13 mouse cellular contexts compared by ENCODE assay signal in genomic region chr5:139316982-139317675, GRCm38 (mm10). TPM values are rescaled to one million over a fixed set of nuclear protein-coding genes. Genes with fewer than 3 reads are reported as not detected.
DNase-seq lines count a peak whose midpoint lies in the region; ATAC-seq and TF ChIP-seq lines count a peak whose summit lies in the region.
"Had no signal": no experiment of that assay in that cellular context is flagged by ENCODE, and none has a peak within 500 bp of the region (broad histone marks: within the 10 kb centered on the region; RNA-seq: fewer than 3 reads in every experiment).

No protein-coding gene starts in this region.

- peak; percentile 40; the same call in 1 of the 2 replicates for ATAC-seq in lung, embryonic 15.5 days (ENCODE audit: borderline replicate concordance, extremely low read depth, low FRiP score, low TSS enrichment)
- peak; percentile 96 for ATAC-seq in kidney, postnatal 0 days (replicated peaks; ENCODE audit: low FRiP score, low read depth)
- peak; percentile 68 for ATAC-seq in lung, embryonic 16.5 days (ENCODE audit: low read depth)

- 67% methylated on average over 6 of the region's 6 CpGs for WGBS in lung, embryonic 15.5 days
- 61% methylated on average over 6 of the region's 6 CpGs for WGBS in lung, adult 2 months
- 53% methylated on average over 6 of the region's 6 CpGs for WGBS in kidney, postnatal 0 days
- WGBS in lung, embryonic 16.5 days: 47% methylated on average over 6 of the region's 6 CpGs

- no peak overlapping the region for H3K4me3 ChIP-seq in lung, embryonic 15.5 days
- no peak overlapping the region for H3K4me3 ChIP-seq in lung, adult 2 months (replicated peaks; ENCODE audit: extremely low read depth, low read depth, low read length)
- H3K4me3 ChIP-seq in kidney, postnatal 0 days (replicated peaks; ENCODE audit: low read depth, low read length): no peak overlapping the region
- H3K4me3 ChIP-seq in lung, embryonic 16.5 days (ENCODE audit: low read length): no peak overlapping the region

- H3K4me1 ChIP-seq in lung, embryonic 15.5 days: no peaks in the 10 kb centered on the region
- no peaks in the 10 kb centered on the region for H3K4me1 ChIP-seq in lung, adult 2 months (ENCODE audit: control insufficient read depth, insufficient read depth, low read length)
- 0 out of 2 replicates have a peak, but pooled peaks cover 6% of the 10 kb centered on the region for H3K4me1 ChIP-seq in kidney, postnatal 0 days (replicated peaks; ENCODE audit: insufficient read depth, low read length)
- no peaks in the 10 kb centered on the region for H3K4me1 ChIP-seq in lung, embryonic 16.5 days (replicated peaks; ENCODE audit: control insufficient read depth, insufficient read depth, low read length)

- no peaks in the 10 kb centered on the region for H3K36me3 ChIP-seq in lung, embryonic 15.5 days
- H3K36me3 ChIP-seq in kidney, postnatal 0 days (ENCODE audit: insufficient read depth, low read length): no peaks in the 10 kb centered on the region
- H3K36me3 ChIP-seq in lung, embryonic 16.5 days (ENCODE audit: control insufficient read depth, insufficient read depth, low read length): no peaks in the 10 kb centered on the region

- H3K27ac ChIP-seq in lung, embryonic 15.5 days: no peak overlapping the region
- H3K27ac ChIP-seq in kidney, postnatal 0 days: peak overlapping the region; percentile 85
- no peak overlapping the region for H3K27ac ChIP-seq in lung, embryonic 16.5 days (ENCODE audit: low read length)

- no peaks in the 10 kb centered on the region for H3K9me3 ChIP-seq in lung, embryonic 15.5 days
- H3K9me3 ChIP-seq in kidney, postnatal 0 days (replicated peaks; ENCODE audit: low read length): no peaks in the 10 kb centered on the region
- no peaks in the 10 kb centered on the region for H3K9me3 ChIP-seq in lung, embryonic 16.5 days (ENCODE audit: control insufficient read depth, low read length)

- no peak for TF ChIP-seq CTCF in lung, adult 2 months (IDR thresholded peaks at IDR 0.05; ENCODE audit: insufficient read depth, low read length)
- TF ChIP-seq CTCF in kidney, postnatal 0 days (IDR thresholded peaks at IDR 0.05; ENCODE audit: low read depth): no peak

- H3K27me3 ChIP-seq in lung, embryonic 15.5 days: no peaks in the 10 kb centered on the region
- no peaks in the 10 kb centered on the region for H3K27me3 ChIP-seq in kidney, postnatal 0 days (ENCODE audit: insufficient read depth, low read length)
- H3K27me3 ChIP-seq in lung, embryonic 16.5 days (ENCODE audit: control insufficient read depth, insufficient read depth, low read depth, low read length): no peaks in the 10 kb centered on the region
- H3K27me3 ChIP-seq: CH12.LX had no signal

- no peak overlapping the region for H3K9ac ChIP-seq in lung, embryonic 15.5 days
- H3K9ac ChIP-seq in kidney, postnatal 0 days (ENCODE audit: low read depth, low read length): no peak overlapping the region
- H3K9ac ChIP-seq in lung, embryonic 16.5 days (ENCODE audit: low read length): no peak overlapping the region
- H3K9ac ChIP-seq: lung, embryonic 14.5 days had no signal

- no peak for TF ChIP-seq POLR2A in lung, adult 2 months (IDR thresholded peaks at IDR 0.05; ENCODE audit: borderline replicate concordance, extremely low read depth, low read depth, low read length)

- no peak overlapping the region for H3K4me2 ChIP-seq in lung, embryonic 15.5 days
- H3K4me2 ChIP-seq in kidney, postnatal 0 days (ENCODE audit: low read length): no peak overlapping the region
- H3K4me2 ChIP-seq in lung, embryonic 16.5 days (ENCODE audit: low read depth, low read length): no peak overlapping the region
- H3K4me2 ChIP-seq: lung, embryonic 14.5 days had no signal

- DNase-seq in lung, adult 2 months: no peak
- DNase-seq in kidney, postnatal 0 days (ENCODE audit: low spot score): peak; percentile 60
- DNase-seq in yolk sac, embryonic 10.5 days (ENCODE audit: low spot score): peak; percentile 92
- DNase-seq in testis, postnatal 14 days (ENCODE audit: low spot score): no peak
- no peak for DNase-seq in thymus, adult 18-20 months
- DNase-seq in adrenal gland, postnatal 36 days: no peak
- DNase-seq: lung, embryonic 14.5 days had no signal

RNA-seq across cellular contexts. Expression of gene Adap1, which starts 8.3 kb away (rescaled TPM):
- polyA plus RNA-seq in lung, embryonic 15.5 days (2015; fragmentation: Nextera tagmentation; extraction: Ambion mirVana): 5.8 and 6.2 TPM in 2 replicates
- 12.1 and 13.8 TPM in 2 replicates for polyA plus RNA-seq in lung, adult 2 months (2012; rRNA removed)
- polyA plus RNA-seq in kidney, postnatal 0 days (2015; fragmentation: Nextera tagmentation; extraction: Ambion mirVana): 6.5 and 6.9 TPM in 2 replicates
- 1.7 and 1.9 TPM in 2 replicates for polyA plus RNA-seq in lung, embryonic 16.5 days (2015; fragmentation: Nextera tagmentation; extraction: Ambion mirVana)
- total RNA-seq in adrenal gland, postnatal 36 days (2021): 1 to 10 TPM; 5.0 to 8.5 TPM

RNA-seq across cellular contexts. Expression of gene Cox19, which starts 34.1 kb away (rescaled TPM):
- polyA plus RNA-seq in lung, embryonic 15.5 days (2015; fragmentation: Nextera tagmentation; extraction: Ambion mirVana): 89.6 and 92.9 TPM in 2 replicates
- polyA plus RNA-seq in lung, adult 2 months (2012; rRNA removed): 51.7 and 61.9 TPM in 2 replicates
- 116 TPM in 2 replicates for polyA plus RNA-seq in kidney, postnatal 0 days (2015; fragmentation: Nextera tagmentation; extraction: Ambion mirVana)
- polyA plus RNA-seq in lung, embryonic 16.5 days (2015; fragmentation: Nextera tagmentation; extraction: Ambion mirVana): 79.8 and 94.4 TPM in 2 replicates
- 10 to 100 TPM; 71.0 to 87.5 TPM for total RNA-seq in adrenal gland, postnatal 36 days (2021)

RNA-seq across cellular contexts. Expression of gene Cyp2w1, which starts 35.3 kb away (rescaled TPM):
- 0.10 TPM in 1 of 2 replicates, not detected in the other for polyA plus RNA-seq in lung, embryonic 15.5 days (2015; fragmentation: Nextera tagmentation; extraction: Ambion mirVana)
- 0.33 TPM in 1 of 2 replicates, not detected in the other for polyA plus RNA-seq in lung, adult 2 months (2012; rRNA removed)
- not detected in 2 replicates for polyA plus RNA-seq in kidney, postnatal 0 days (2015; fragmentation: Nextera tagmentation; extraction: Ambion mirVana)
- 0.18 and 0.33 TPM in 2 replicates for polyA plus RNA-seq in lung, embryonic 16.5 days (2015; fragmentation: Nextera tagmentation; extraction: Ambion mirVana)
- total RNA-seq in adrenal gland, postnatal 36 days (2021): not detected
- total RNA-seq: CH12.LX; layer of hippocampus, adult 8-10 months had no signal
- polyA plus RNA-seq: heart, embryonic 16.5 days; lung, embryonic 14.5 days; spleen, adult 2 months had no signal

Comparison
In these comparisons a context has a peak if more than half of its experiments do, and no peak if none do; other contexts are left out.
1. ATAC-seq: peak in every context shown above with its lines; median percentile 96 in kidney, postnatal 0 days; 68 in lung, embryonic 16.5 days; 40 in lung, embryonic 15.5 days.
2. DNase-seq: peak in kidney, postnatal 0 days (single experiment) and yolk sac, embryonic 10.5 days (single experiment); none in lung, adult 2 months (single experiment), testis, postnatal 14 days (single experiment), thymus, adult 18-20 months (0 of 2) and adrenal gland, postnatal 36 days (0 of 2).